Mouse (Mus musculus) liver, postnatal 0 days (tissue): ENCODE measurements around the gene Fbxo17. TPM values are rescaled to one million over a fixed set of nuclear protein-coding genes. Genes with fewer than 3 reads are reported as not detected.

Source experiments
- ATAC-seq: fragments of 200-750 bp; cut with Nextera tagmentation; 2 replicates; pipeline ENCODE4 v1.8.0; 2017; ENCODE audit warnings: mild to moderate bottlenecking, moderate library complexity
- DNase-seq: peaks from one replicate; pipeline ENCODE4 v3.0.0-alpha.2; 2016
- H3K27ac ChIP-seq: fragments of 300-500 bp; sonication (generic); 2 replicates; pipeline ENCODE4 v1.5.1; 2014; ENCODE audit warnings: antibody characterized with exemption, moderate library complexity, mild to moderate bottlenecking, low read depth
- H3K27me3 ChIP-seq: fragments of 300-500 bp; sonication (generic); 2 replicates; pipeline ENCODE4 v1.6.1; 2014; ENCODE audit warnings: low read length, control low read depth, mixed read lengths; ENCODE audit not compliant: insufficient read depth
- H3K36me3 ChIP-seq: fragments of 300-500 bp; sonication (generic); replicated peaks from 2 replicates; pipeline ENCODE4 v1.6.1; 2014; ENCODE audit warnings: mild to moderate bottlenecking, control low read depth, low read length, moderate library complexity, mixed read lengths; ENCODE audit not compliant: insufficient read depth
- H3K4me1 ChIP-seq: fragments of 300-500 bp; sonication (generic); 2 replicates; pipeline ENCODE4 v1.6.1; 2014; ENCODE audit warnings: antibody characterized with exemption, mild to moderate bottlenecking, control low read depth; ENCODE audit not compliant: insufficient read depth
- H3K4me2 ChIP-seq: fragments of 300-500 bp; sonication (generic); 2 replicates; pipeline ENCODE4 v1.6.1; 2014; ENCODE audit warnings: low read depth, mild to moderate bottlenecking, low read length, moderate library complexity, mixed read lengths
- H3K4me3 ChIP-seq: fragments of 300-500 bp; sonication (generic); 2 replicates; pipeline ENCODE4 v1.5.1; 2014; ENCODE audit warnings: low read depth, low read length
- H3K9ac ChIP-seq: fragments of 300-500 bp; sonication (generic); replicated peaks from 2 replicates; pipeline ENCODE4 v1.6.1; 2014; ENCODE audit warnings: mild to moderate bottlenecking, moderate library complexity
- H3K9me3 ChIP-seq: fragments of 300-500 bp; sonication (generic); 2 replicates; pipeline ENCODE4 v1.6.1; 2016; ENCODE audit warnings: mild to moderate bottlenecking, control low read depth, low read length, mixed read lengths
- CTCF ChIP-seq: sonication (generic); IDR thresholded peaks from 2 replicates; pipeline ENCODE4 v1.5.1; 2016; ENCODE audit warnings: antibody characterized with exemption, low read depth
- EP300 ChIP-seq: IDR thresholded peaks from 2 replicates; pipeline ENCODE4 v1.6.1; 2016; ENCODE audit warnings: antibody characterized with exemption, low read depth, mild to moderate bottlenecking
- WGBS: fragments of 180-500 bp; shearing (Covaris S2); extraction: QIAGEN DNeasy Blood & Tissue Kit; methylation state at CpG from one replicate; pipeline ENCODE4 v1.1.7; 2014; ENCODE audit not compliant: insufficient replicate concordance; 5-methylcytosine and 5-hydroxymethylcytosine counted together
- polyA plus RNA-seq: library from polyadenylated mRNA; unstranded; fragments of >200 nt; fragmentation: Nextera tagmentation; extraction: Ambion mirVana; gene quantifications from 2 replicates; pipeline ENCODE4 v1.2.1, GENCODE M21; 2015

Fbxo17 gene
- polyA plus RNA-seq, 1 experiment from 2014 or later = 0.90 TPM

DNA sequence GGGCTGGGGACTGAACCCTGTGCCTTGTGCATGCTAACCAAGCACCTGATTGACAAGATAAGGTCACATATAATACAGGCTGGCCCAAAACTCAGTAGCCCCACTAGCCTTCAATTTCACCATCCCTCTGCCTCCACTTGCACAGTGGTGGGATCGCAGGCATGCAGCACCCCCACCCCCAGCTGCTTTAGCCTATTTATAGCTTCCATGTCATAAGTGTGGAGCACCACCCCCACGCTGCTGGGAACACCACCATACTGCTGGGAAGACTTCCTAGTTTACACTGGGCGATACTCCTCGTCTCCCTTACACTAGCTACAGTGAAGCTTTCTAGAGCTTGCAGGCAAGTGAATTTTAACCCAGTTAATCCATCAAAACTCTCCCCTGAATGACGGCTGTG is 1.9 kb upstream of the Fbxo17 start:
- H3K4me2 ChIP-seq = no peak overlapping the region
- WGBS = 72% methylated on average over 5 of the region's 5 CpGs
- H3K4me1 ChIP-seq = peaks cover 4% of the 10 kb centered on the region; the same call in 1 of the 2 replicates
- H3K9me3 ChIP-seq = no peaks in the 10 kb centered on the region
- no peak overlapping the region for H3K4me3 ChIP-seq
- no peaks in the 10 kb centered on the region for H3K27me3 ChIP-seq
- DNase-seq (no peak), ATAC-seq (no peak)
- no peak for TF ChIP-seq EP300
- TF ChIP-seq CTCF = no peak
- no peak overlapping the region for H3K27ac ChIP-seq
- no peak overlapping the region for H3K9ac ChIP-seq
- H3K36me3 ChIP-seq = no peaks in the 10 kb centered on the region

DNA sequence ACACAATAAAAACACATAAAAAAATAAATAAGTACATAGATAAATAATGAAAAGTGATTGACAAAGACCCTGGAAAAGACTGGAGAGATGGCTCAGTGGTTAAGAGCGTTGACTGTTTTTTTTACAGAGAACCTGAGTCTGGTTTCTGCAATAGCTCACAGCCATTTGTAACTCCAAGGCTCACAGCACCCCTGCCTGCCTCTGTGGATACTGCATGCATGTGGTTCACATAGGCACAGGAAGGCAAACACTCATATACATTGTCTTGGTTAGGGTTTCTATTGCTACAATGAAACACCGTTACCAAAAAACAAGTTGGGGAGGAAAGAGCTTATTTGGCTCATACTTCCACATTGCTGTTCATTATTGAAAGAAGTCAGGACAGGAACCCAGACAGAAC is 1.0 kb upstream of the Fbxo17 start:
- TF ChIP-seq CTCF = peak; percentile 25
- TF ChIP-seq EP300 = no peak
- no peak overlapping the region for H3K27ac ChIP-seq
- 75% methylated on average over 2 of the region's 2 CpGs for WGBS
- no peak overlapping the region for H3K9ac ChIP-seq
- H3K36me3 ChIP-seq = no peaks in the 10 kb centered on the region
- ATAC-seq (no peak), DNase-seq (no peak)
- no peak overlapping the region for H3K4me3 ChIP-seq
- peaks cover 4% of the 10 kb centered on the region; the same call in 1 of the 2 replicates for H3K4me1 ChIP-seq
- H3K4me2 ChIP-seq = no peak overlapping the region
- no peaks in the 10 kb centered on the region for H3K27me3 ChIP-seq
- H3K9me3 ChIP-seq = no peaks in the 10 kb centered on the region

DNA sequence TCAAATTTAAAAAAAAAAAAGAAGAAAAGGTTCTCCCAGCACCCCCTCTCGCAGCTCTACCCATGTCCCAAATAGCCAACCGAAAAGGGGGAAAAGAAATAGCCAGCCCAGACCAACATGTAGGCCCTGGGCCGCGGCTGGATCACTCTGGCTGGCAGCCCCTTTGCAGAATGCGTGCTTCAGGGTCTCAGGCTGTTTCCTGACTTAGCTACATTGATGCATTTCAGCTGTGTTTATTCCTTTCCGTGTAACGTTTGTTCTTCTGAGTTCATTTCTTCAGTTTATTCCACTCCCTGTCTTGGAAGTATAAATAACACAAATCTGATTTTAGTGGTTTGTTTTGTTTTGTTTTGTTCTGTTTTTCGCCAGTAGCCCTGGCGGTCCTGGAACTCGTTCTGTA is 1.1 kb downstream of the Fbxo17 start:
- 81% methylated on average over 10 of the region's 10 CpGs for WGBS
- no peaks in the 10 kb centered on the region for H3K9me3 ChIP-seq
- H3K36me3 ChIP-seq = no peaks in the 10 kb centered on the region
- H3K27me3 ChIP-seq = no peaks in the 10 kb centered on the region
- H3K4me1 ChIP-seq = peaks cover 4% of the 10 kb centered on the region; the same call in 1 of the 2 replicates
- no peak overlapping the region for H3K9ac ChIP-seq
- no peak overlapping the region for H3K4me3 ChIP-seq
- H3K4me2 ChIP-seq = no peak overlapping the region
- H3K27ac ChIP-seq = no peak overlapping the region
- TF ChIP-seq EP300 (no peak), CTCF (no peak)
- no peak for ATAC-seq
- no peak for DNase-seq

DNA sequence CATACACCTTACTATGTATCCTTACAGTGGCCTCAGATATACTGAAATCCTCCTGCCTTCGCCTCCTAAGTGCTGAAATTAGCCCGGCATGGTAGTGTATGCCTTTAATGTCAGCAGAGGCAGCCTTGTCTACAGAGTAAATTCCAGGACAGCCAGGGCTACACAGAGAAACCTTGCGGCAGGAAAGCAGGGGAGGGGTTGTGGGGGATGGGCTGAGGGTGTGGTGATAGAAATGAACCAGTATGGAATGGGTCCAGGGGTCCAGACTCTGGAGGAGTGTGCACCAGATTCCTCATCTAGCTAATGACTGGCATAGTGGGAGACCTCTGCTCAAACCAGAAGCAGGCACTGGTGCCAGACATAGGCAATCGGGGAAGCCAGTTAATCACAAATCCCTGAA is 2.6 kb downstream of the Fbxo17 start:
- Histone ChIP-seq H3K36me3 (no peaks in the 10 kb centered on the region), H3K4me1 (peaks cover 4% of the 10 kb centered on the region; the same call in 1 of the 2 replicates), H3K27me3 (no peaks in the 10 kb centered on the region), H3K9me3 (no peaks in the 10 kb centered on the region), H3K4me3 (no peak overlapping the region), H3K9ac (no peak overlapping the region), H3K4me2 (no peak overlapping the region), H3K27ac (no peak overlapping the region)
- no peak for ATAC-seq
- TF ChIP-seq CTCF = no peak
- no peak for TF ChIP-seq EP300
- DNase-seq = no peak
- WGBS = 62% methylated on average over 4 of the region's 4 CpGs

DNA sequence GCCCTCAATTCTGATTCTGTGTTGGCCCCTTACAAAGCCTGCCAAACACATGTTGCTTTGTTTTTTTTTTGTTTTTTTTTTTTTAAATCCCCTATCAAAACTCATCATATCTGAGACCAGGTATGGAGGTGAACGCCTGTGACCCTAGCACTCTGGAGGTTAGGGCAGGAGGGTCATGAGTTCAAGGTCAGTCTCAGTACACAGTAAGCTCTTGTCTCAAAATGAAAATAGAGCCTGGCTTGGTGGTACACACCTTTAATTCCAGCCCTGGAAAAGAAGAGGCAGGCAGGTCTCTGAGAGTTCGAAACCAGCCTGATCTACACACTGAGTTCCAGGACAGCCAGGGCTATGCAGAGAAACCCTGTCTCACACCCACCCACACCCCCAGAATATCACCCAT is 3.0 kb downstream of the Fbxo17 start:
- no peak overlapping the region for H3K27ac ChIP-seq
- H3K36me3 ChIP-seq = no peaks in the 10 kb centered on the region
- no peaks in the 10 kb centered on the region; the same call in 1 of the 2 replicates for H3K9me3 ChIP-seq
- TF ChIP-seq EP300 (no peak), CTCF (no peak)
- H3K27me3 ChIP-seq = no peaks in the 10 kb centered on the region
- H3K4me3 ChIP-seq = no peak overlapping the region
- DNase-seq = no peak
- H3K4me1 ChIP-seq = peaks cover 4% of the 10 kb centered on the region; the same call in 1 of the 2 replicates
- ATAC-seq = no peak
- no peak overlapping the region for H3K9ac ChIP-seq
- no peak overlapping the region for H3K4me2 ChIP-seq
- 63% methylated on average over 2 of the region's 2 CpGs for WGBS

DNA sequence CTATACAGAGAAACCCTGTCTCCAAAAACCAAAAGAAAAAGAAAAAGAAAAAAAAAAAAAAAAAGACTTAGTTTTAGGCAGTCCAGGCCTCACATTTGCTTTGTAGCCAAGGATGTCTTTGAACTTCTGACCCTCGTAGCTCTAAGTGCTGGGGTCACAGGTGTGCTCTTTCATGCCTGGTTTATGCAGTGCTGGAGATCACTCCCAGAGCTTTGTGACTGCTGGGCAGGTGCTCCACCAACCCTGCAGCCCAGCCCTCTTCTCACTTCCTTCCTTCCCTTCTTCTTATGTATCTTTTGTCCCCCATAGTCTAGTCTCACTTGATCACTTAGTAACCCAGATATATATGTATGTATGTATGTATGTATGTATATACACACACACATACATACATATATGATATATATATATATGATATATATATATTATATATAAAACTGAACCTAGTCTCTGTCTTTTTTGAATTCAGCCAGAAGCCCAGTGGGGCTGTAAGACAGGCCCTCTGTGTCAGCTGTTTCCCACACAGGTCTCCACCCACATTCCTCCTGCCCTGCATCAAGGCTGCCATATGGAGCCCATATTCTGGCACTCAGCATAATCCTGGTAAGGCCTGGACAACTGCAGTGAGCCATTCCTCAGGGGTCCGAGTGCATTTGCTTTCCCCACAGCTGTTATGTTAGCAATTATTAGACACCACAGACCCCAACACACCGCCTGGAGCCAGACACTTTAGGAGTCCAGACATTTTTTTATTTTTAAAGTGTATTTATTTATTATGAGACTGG is 4.3 kb downstream of the Fbxo17 start:
- H3K27me3 ChIP-seq = no peaks in the 10 kb centered on the region
- H3K9me3 ChIP-seq = no peaks in the 10 kb centered on the region; the same call in 1 of the 2 replicates
- H3K27ac ChIP-seq = no peak overlapping the region
- TF ChIP-seq EP300 = no peak
- no peak overlapping the region for H3K4me2 ChIP-seq
- H3K36me3 ChIP-seq = 0 out of 2 replicates have a peak, but pooled peaks cover 2% of the 10 kb centered on the region
- H3K4me3 ChIP-seq = no peak overlapping the region
- DNase-seq (no peak), ATAC-seq (no peak)
- no peak overlapping the region for H3K9ac ChIP-seq
- H3K4me1 ChIP-seq = peaks cover 4% of the 10 kb centered on the region; the same call in 1 of the 2 replicates
- WGBS = 79% methylated on average over 3 of the region's 3 CpGs
